Mouse (Mus musculus): ENCODE results near the gene Gm853.
"Not testable (repeated sequence)": the region's sequence is repeated elsewhere in the genome, so short reads cannot be mapped to it uniquely, and the experiment has no call there.

The Gm853 gene

GRCm38 (mm10) chr4:130222179-130222578 is at the start of gene Gm853:
Gene Gm853 (minus strand): TSS chr4:130222401.
- no peak for DNase-seq (ENCODE audit: low spot score in 2 of 2)

DNA sequence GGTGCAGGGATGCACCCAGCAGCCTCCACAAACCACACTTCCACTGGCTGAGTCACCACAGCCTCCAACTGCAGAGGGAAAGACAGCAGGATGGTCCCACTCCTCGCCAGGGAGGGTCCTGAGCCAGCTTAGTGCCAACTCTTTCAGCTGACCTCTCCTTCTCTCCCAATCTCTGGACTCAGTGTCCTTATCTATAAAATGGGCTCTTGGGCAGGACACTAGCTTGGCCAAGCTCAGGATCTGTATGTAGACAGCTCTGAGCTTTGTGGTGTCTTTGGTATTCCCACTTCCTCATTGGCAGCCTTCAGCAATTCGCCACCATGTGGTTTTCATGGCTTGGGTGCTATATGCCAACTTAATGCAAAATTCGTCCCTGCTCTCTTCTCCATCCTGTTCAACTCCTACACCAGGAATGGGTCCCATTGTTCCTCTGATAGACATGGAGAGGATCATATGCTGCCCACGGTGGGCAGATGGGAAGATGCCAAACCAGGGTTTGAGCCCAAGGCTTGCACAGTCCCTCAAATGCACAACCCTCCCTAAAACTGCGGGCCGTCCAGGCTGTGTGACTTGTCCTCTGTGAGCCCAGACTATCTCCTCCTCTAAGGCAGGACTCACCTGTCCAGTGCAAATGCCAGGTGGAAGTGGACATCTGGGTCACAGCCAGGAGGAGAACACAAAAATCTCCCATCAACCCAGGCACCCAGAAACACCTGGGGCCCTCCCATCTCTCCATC is 48.6 kb upstream of the Gm853 start:
- no peak for DNase-seq (ENCODE audit: low spot score in 2 of 2)

DNA sequence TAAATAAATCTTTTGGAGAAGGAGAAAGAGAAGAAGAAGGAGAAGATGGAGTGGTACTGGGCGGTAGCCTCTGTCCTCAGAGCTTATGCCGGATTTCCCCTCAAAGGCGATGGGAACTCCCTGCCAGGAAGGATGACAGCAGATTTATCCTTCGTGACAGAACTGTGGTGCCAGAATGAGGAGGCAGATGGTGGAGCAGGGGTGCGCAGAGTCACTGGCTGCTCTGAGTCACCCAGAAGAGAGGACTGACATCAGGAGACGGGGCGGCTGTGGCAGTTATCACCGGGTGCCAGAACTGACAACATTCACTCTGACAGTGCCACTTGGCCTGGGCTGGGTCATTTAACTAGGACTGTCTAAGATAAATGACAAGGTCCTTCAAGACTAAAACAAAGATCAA is 47.9 kb upstream of the Gm853 start:
- no peak for DNase-seq (ENCODE audit: low spot score in 2 of 2)

DNA sequence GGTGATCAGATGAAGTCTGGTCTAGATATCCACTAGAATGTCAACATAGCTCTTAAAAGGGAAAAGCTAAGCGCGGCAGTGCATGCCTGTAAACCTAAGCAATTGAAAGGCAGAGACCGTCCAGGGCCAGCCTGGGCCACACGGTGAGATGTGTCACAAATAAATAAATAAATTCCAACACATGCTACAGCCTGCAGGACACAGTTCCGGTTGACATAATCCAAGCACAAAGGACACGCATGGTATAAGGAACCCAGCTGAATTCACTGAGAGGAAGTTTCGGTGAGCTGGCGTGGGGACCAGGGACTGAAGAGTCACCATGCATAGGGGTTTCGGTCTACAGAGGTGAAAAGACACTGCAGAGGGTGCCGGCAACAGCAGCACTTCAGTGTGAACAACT is 46.5 kb upstream of the Gm853 start:
- DNase-seq (ENCODE audit: low spot score in 2 of 2): no peak

GRCm38 (mm10) chr4:130267069-130267468 is 44.9 kb upstream of the Gm853 start:
- DNase-seq (ENCODE audit: low spot score in 2 of 2): no peak

DNA sequence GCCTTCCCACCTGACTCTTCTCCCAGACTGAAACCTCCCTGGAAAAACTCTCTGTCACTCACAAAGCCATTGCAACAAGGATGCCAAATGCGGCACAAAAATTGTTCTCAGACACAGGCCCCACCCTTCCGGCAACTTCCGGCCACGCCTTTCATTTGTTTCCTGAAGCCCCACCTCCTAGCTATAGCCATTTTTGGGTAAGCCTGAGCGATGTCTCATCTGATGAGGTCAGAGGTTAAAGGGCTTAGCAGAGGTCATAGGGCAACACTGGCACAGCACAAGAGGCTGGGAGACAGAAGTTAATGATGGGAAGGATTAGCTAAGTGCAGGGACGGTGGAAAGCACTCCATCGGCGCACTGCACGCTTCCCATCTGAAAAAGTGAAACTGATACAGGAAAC is 44.4 kb upstream of the Gm853 start:
- DNase-seq (ENCODE audit: low spot score in 2 of 2): no peak

- peak; percentile 28 to 48 for DNase-seq (ENCODE audit: low spot score in 2 of 2)
These were observed 42.6 kb upstream of the Gm853 start for GRCm38 (mm10) chr4:130264698-130265349.

DNA sequence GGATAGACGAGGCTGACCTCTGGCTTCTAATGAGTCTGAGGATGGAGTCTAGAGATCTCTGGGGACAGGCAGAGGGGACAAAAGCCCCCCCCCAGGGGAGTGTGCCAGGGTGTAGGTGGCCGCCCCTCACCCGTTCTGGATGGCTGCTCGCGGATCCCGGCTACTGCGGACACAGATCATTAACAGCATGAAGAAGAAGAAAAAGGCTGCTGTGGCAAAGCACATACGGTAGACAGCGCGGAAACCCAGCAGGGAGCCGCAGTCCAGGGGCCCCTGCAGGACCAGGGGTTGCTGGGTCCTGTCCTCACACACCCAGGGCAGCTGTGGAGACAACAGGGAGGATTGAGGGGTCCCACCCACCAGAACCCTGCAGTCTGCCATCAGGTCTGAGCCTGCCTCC is 41.9 kb upstream of the Gm853 start:
- no peak for DNase-seq (ENCODE audit: low spot score in 2 of 2)

GRCm38 (mm10) chr4:130260406-130260805 is 38.2 kb upstream of the Gm853 start:
- no peak for DNase-seq (ENCODE audit: low spot score in 2 of 2)

DNA sequence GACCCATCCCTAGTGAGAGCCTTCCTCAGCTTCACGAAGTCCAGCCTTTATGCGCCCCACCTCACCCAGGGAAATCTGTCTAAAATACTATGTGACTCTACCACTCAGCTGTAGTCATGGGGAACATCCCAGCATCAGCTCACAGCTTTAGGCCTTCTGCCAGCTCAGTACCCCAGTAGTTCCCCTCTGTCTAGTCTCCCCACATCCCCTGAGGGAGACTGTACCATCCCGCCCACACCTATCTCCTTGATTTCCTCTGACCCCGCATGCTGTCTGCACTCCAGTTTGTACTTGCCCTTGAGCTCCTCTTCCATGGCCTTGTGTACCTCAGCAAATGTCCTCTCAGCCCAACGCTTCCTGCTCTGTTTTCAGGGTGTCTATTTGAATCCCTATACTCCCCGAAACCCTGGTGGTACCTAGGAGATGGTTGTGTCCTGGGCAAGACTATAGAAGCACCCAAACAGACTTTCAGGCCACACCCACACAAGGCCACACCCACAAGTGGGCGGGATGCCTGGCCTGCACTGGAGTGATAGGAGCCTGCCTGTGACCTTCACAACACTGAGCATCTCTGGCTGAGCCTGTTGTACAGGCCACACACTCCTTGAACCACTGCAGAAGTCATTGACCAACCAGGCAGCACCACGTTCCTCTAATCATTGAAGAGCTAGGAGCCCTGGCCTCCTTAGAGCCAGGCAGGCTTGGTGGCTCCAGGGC is 30.4 kb upstream of the Gm853 start:
- DNase-seq (ENCODE audit: low spot score in 2 of 2): no peak

DNA sequence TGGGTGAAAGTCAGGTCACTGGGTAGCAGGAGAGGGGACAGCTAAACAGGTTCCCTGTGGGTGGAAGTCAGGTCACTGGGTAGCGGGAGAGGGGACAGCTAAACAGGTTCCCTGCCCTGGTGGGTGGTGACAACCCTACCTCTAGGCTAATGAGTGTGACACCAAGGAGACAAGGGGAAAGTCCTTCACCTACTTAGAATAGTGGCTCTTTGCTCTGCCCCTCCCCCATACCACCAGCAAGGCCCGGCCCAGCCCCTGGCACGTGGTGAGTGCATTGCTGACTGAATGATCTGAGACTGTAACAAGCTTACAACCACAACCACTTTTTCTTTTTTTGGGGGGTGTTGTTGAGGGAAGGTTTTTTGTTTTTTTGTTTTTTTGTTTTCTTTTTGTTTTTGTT is 29.6 kb upstream of the Gm853 start:
- DNase-seq (ENCODE audit: low spot score in 2 of 2): no peak

GRCm38 (mm10) chr4:130251172-130251705 is 29.0 kb upstream of the Gm853 start:
- DNase-seq (ENCODE audit: low spot score in 2 of 2): peak; percentile 6 to 9

GRCm38 (mm10) chr4:130248636-130249035 is 26.4 kb upstream of the Gm853 start:
- DNase-seq (ENCODE audit: low spot score in 2 of 2): no peak

DNA sequence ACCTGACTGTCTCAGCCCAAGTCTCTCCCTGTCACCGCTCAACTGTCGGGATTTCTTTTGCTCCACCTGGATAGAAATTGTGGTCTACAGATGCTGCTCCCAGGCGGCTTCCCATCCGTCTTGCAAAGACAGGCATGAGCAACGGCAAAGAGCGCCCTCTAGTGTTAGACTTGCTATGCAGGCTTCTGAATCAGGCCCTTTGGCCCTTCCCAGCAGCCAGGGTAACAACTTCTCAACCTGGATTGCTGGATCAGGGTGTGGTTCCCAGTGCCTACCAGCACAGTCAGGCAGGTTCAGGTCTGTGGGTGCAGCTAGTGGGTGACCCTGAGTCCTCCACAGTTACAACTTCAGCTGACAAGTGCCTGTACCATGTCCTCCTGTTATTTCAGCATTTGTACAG is 23.9 kb upstream of the Gm853 start:
- peak; percentile 15 to 36 for DNase-seq (ENCODE audit: low spot score in 2 of 2)

DNA sequence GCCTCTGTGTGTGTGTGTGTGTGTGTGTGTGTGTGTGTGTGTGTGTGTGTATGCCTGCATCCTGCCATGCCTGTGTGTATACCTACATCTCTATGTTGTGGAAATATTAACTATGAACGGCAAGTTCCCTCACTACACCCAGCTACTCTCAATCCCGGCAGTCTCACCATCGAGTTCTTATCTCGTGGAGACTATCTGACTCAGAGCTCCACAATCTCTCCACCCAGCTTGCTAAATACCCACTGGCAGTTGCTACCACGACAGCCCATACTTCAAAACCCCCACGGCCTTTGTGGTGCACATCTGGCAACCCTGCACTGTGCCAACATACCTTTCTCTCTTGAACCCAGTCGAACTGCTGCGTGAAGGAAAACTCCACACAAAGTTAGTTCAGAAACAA is 22.5 kb upstream of the Gm853 start:
- DNase-seq (ENCODE audit: low spot score in 2 of 2): no peak

GRCm38 (mm10) chr4:130243621-130244020 is 21.4 kb upstream of the Gm853 start:
- not testable (repeated sequence) for DNase-seq (ENCODE audit: low spot score in 2 of 2)

DNA sequence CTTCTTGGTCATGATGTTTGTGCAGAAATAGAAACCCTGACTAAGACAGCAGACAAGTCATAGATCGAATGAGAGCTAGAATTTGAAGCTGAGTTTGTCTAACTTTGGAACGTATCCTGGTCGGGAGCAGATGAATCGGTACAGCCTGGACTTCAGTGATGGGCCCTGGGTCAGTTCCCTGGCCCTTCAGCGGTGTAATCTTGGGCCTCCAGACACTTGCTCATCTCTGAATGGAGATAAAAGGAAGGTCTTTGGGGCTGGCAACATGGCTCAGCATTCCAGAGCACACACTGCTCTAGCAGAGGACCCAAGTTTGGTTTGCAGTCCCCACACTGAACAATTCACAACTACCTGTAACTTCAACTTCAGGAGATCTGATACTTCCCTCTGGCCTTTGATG is 20.8 kb upstream of the Gm853 start:
- no peak for DNase-seq (ENCODE audit: low spot score in 2 of 2)

GRCm38 (mm10) chr4:130240695-130241094 is 18.5 kb upstream of the Gm853 start:
- no peak for DNase-seq (ENCODE audit: low spot score in 2 of 2)

- DNase-seq (ENCODE audit: low spot score in 2 of 2): no peak
These were observed 15.4 kb upstream of the Gm853 start for GRCm38 (mm10) chr4:130237607-130238006.

GRCm38 (mm10) chr4:130236361-130236760 is 14.2 kb upstream of the Gm853 start:
- no peak for DNase-seq (ENCODE audit: low spot score in 2 of 2)

- no peak for DNase-seq (ENCODE audit: low spot score in 2 of 2)
These were observed 1.9 kb upstream of the Gm853 start for GRCm38 (mm10) chr4:130224071-130224470.

GRCm38 (mm10) chr4:130220176-130220575 is 2.0 kb downstream of the Gm853 start:
- DNase-seq (ENCODE audit: low spot score in 2 of 2): no peak

- no peak for DNase-seq (ENCODE audit: low spot score in 2 of 2)
These were observed 6.8 kb downstream of the Gm853 start for GRCm38 (mm10) chr4:130215392-130215791.

All from natural killer cell, adult 2 months (primary cell).